Mouse (Mus musculus) thymus, adult 18-20 months (tissue): ENCODE measurements around the gene Preb.

ENCODE experiments used
- DNase-seq, 2 experiments: peaks; one replicate each; pipeline ENCODE4 v3.0.0; 2022; ENCODE audit warnings: mixed read lengths in 2 of 2

Gene Preb

DNA sequence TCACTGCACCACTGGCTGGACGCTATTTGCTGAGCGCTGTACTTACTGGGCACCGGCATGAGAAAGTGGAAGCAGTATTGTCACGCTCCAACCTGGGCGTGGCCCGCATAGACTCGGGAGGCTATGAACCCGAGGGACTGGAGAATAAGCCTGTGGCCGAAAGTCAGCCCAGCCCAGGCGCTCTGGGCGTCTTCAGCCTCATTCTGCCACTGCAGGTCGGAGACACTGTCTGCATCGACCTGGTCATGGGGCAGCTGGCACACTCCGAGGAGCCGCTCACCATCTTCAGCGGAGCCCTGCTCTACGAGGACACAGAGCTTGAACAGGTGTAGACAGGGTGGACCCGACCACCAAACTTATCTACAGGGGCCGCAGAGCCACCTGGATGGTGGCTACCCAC lies 39.5 kb downstream of the Preb start:
- DNase-seq: no peak

DNA sequence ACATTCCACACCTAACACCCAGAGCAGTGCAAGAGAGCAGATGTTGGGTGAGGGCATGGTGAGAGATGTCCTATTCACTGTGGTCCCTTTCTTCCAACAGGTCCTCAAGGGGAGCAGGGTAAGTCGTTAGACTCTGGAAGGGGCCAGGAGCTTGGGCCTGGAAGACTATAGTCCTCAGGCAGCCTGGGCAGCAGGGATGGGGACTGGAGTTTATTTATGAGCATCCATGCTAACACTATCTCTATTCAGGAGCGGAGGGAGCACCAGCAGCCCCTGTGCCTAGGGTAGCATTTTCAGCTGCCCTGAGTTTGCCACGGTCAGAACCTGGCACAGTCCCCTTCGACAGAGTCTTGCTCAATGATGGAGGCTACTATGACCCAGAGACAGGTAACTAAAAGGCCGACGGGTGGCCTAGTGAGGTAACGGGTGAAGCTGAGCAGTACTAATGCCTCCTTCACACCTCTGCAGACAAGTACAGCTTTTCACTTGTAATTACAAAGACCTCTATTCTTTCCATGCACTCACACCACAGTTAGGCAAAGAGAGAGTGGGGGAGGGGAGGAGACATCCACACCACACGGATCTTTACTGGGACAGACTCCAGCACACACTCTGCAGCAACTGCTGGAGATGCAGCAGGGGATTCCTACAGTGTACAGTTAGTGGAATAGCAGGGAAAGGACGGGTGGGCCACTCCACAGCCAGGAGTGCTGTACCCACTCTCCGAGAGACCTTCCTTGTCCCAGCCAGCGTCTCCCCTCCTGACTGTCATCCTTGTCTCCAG lies 40.1 kb downstream of the Preb start:
- no peak for DNase-seq

DNA sequence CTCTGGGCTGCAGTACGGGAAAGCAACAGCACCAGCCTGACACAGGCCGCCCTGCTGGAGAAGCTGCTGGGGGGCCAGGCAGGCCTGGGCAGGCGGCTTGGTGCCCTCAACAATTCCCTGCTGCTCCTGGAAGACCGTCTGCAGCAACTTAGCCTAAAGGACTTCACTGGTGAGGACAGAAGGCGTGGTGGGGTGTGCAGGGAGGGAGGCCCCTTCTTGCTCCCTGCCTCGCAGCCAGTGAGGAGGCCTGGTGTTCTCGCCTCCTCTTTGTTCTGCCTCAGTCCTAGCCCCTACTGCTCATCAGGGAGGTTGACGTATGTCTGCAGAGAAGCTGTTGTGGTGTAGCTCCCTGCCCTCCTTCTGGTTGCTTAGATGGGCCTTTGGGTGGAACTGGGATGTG lies 41.5 kb downstream of the Preb start:
- no peak for DNase-seq

DNA sequence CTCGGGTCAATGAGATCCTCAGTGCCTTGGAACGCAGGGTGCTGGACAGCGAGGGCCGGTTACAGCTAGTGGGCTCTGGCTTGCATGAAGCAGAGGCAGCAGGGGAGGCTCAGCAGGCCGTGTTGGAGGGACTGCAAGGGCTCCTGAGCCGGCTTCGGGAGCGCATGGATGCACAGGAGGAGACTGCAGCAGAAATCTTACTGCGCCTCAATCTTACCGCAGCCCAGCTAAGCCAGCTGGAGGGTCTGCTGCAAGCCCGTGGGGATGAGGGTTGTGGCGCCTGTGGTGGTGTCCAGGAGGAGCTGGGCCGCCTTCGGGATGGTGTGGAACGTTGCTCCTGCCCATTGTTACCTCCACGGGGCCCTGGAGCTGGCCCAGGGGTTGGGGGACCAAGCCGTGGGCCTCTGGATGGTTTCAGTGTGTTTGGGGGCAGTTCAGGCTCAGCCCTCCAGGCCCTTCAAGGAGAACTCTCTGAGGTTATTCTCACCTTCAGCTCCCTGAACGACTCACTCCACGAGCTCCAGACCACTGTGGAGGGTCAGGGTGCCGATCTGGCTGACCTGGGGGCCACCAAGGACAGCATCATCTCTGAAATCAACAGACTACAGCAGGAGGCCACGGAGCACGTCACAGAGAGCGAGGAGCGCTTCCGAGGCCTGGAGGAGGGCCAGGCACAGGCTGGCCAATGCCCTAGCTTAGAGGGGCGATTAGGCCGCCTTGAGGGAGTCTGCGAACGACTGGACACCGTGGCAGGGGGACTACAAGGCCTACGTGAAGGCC lies 42.1 kb downstream of the Preb start:
- DNase-seq: no peak

DNA sequence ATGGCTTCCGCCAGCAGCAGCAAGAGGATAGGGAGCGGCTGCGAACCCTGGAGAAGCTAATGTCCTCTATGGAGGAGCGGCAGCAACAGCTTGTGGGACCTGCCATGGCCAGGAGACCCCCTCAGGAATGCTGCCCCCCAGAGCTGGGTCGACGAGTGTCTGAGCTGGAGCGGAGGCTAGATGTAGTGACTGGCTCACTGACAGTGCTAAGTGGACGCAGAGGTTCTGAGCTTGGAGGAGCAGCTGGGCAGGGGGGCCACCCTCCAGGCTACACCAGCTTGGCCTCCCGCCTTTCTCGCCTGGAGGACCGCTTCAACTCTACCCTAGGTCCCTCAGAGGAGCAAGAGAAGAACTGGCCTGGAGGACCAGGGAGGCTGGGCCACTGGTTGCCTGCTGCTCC lies 42.8 kb downstream of the Preb start:
- no peak for DNase-seq

DNA sequence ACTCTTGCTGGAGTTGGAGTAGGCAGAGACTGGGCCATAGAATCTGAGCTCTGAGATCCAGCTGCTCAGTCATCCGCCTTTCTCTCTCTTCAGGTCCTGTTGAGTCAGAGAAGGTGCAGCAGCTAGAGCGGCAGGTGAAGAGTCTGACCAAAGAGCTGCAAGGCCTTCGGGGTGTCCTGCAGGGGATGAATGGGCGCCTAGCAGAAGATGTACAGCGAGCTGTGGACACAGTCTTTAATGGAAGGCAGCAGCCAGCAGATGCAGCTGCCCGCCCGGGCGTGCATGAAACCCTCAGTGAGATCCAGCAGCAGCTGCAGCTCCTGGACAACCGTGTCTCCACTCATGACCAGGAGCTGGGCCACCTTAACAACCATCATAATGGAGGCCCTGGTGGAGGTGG lies 43.3 kb downstream of the Preb start:
- DNase-seq: no peak

DNA sequence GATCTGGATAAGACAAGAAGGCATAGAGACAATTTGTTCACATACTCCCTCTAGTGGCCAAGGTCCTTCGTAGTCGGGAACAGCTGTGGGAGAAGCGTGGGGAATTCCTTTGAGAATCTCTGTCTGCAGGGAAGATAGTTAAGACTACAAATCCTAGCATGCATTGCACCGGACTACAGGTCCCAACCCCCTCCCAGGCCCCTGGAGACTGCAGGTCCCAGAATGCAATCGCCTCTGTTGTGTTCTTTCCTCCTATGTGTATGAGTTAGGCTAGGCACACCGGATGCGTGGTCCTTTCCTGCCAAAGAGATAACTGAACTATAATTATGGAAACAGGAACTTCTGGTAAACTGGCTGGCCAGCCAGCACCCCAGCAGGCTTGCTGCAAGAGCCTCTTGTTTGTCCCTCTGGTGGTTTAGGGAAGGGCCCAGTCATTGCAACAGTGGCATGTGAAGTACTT lies 44.2 kb downstream of the Preb start:
- peak; percentile 65 to 78 for DNase-seq

DNA sequence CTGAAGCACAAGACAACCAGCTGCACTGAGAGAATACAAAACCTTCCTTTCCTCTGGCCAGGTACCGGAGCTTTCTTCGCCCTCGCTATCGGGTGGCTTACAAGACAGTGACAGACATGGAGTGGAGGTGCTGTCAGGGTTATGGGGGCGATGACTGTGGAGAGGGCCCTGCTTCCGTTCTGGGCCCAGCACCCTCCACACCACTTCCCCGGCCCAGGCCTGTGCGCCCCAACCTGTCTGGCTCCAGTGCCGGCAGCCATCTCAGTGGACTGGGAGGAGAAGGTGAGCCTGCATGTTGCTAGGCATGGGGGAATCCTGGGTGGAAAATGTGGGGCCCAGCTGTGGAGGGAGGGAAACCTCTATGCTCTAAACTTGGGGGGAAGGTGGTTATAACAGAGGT lies 44.7 kb downstream of the Preb start:
- DNase-seq: peak; percentile 36 to 56

DNA sequence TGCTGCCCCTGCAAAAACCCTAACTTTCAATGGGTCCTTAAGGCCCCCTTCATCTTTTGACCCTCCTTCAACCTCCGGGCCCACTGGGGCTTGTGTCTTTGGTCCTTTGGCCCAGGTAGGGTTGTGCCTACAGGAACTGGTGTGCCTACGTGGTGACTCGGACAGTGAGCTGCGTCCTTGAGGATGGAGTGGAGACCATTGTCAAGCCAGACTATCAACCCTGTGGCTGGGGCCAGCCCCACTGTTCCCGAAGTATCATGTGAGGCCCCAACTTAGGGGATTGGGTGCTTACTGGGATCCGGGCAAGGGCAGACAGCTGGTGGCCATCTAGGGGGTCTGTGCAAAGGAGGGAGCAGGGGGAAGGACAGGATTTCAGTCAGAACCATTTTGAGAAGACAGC lies 45.3 kb downstream of the Preb start:
- no peak for DNase-seq

DNA sequence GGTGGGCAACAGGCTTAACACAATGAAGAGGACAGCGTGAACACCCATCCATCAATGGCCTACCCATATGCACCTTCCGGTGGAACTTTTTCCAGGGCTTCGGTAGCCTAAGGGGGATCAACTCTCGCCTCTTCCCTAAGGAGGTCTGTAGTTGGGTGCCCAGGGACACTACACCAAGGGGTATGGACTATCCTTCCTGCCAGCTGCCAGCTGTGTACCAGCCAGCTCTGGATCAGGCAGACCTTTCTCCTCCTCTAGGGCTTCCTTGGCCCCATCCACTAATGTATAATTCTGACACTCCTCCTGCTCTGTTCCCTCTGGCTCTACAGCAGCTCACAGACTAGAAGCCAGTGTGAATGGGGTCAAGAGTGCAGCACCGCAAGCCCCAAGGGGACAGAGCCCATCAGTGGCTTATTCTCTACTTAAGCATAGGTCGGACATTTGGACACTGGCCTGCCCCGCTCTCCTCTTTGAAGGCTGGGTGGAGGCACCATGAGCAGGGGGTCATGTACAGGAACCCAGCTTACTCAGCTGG lies 46.0 kb downstream of the Preb start:
- no peak for DNase-seq

DNA sequence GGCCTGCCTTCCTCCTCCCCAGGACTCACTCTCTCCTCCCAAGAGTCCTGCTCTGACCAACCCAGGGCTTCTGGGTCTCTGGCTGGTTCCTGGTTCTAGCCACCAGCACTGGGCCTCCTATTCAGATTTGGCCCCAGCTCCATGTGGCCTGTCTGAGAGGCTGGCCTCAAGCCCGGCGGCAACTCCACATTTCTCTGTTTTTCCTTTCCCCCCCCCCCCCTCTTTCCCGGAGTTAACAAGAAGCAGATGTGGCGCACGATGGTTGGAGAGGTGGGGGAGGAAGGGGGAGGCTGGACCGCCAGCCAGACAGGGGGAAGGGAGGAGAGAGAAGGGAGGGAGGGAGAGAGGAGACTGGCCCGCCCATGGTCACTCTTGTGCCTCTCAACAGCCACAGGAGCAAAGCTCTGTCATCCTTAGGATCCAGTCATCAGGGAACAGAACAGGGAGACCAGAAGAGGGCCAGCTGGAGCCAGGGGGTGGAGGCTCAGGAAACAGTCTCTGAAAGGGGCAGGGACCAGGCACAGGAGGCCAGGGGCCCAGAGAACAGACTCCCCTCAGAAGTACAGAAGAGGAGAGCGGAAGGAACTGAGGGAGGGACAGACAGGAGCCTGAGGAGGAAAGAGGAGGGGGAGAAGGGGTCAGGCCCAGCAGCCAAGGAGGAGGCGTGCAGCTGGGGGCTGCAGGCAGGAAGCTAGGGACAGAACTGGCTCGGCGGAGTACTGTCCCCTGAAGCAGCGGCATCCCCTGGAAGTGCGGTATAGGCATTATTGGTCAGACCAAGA lies 46.9 kb downstream of the Preb start, which contains the start of gene Emilin1:
Emilin1 (plus strand) TSS at position 343 of the 782 bp plus-strand sequence.
- DNase-seq: peak; percentile 33 to 47

DNA sequence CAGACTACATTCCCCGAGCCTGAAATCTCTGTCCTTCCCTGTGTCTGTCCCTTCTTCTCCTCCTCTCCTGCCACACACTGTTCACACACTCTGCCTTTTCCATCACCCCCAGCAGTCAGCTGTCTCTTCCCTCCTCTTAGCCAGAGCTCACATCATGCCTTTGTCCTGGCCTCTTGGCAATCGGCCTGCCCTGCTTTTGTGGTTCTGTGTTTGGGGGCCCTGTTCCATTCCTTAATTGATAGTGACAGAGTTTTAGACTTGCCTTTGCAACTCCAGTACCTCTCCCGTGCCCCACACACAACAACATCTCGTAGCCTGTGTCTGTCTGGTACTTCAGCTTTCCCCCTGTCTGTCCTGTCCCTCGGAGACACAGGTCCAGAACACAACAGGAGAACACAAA lies 48.0 kb downstream of the Preb start:
- no peak for DNase-seq

DNA sequence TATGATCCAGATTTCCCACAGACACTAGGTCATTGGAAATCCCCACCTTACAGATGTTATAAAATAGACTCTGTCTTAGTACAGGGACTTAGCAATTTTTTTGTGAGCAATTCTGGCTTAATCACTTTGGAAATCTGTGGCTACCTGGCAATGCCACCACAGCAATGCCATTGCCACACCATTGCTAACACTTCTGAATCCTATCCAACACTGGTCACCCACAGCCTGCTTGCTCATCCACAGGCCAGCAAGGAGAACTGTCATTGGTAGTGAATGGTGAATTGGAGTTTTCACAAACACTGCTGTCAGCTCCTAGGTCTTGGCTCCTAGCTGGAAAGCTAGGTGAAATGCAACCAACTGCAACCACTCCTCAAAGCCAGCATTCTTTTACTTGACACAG lies 49.7 kb downstream of the Preb start:
- no peak for DNase-seq

DNA sequence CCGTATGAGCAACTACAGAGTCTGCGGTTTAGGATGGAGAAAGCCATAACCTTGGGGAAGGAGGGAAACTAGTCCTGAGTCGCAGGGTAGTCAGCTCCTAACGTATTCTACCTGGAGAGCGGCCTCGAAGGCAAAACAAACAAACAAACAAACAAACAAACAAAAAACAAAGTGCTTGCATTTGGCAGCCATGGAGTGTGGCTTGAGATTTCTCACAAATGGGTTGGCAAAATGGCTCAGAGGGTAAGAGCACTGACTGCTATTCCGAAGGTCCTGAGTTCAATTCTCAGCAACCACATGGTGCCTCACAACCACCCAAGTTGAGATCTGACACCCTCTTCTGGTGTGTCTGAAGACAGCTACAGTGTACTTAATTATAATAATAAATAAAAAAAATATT lies 50.3 kb downstream of the Preb start:
- DNase-seq: no peak

DNA sequence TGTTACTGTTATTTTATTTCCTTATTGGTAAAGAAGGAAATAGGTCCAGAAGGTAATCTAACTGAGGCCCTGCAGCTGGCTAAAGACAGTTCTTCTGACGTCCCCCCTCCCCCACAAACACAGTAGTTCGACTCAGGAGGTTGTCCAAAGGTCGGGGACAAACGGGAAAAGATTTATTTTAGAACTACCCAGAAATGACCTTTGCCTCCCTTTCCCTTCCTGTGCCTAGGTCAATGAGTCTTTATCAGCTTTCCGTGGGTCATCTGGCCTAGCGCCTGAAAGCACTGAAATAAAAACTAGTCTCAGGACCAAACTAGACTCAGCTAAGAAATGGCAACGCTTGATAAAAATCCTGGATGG lies 50.9 kb downstream of the Preb start:
- no peak for DNase-seq

DNA sequence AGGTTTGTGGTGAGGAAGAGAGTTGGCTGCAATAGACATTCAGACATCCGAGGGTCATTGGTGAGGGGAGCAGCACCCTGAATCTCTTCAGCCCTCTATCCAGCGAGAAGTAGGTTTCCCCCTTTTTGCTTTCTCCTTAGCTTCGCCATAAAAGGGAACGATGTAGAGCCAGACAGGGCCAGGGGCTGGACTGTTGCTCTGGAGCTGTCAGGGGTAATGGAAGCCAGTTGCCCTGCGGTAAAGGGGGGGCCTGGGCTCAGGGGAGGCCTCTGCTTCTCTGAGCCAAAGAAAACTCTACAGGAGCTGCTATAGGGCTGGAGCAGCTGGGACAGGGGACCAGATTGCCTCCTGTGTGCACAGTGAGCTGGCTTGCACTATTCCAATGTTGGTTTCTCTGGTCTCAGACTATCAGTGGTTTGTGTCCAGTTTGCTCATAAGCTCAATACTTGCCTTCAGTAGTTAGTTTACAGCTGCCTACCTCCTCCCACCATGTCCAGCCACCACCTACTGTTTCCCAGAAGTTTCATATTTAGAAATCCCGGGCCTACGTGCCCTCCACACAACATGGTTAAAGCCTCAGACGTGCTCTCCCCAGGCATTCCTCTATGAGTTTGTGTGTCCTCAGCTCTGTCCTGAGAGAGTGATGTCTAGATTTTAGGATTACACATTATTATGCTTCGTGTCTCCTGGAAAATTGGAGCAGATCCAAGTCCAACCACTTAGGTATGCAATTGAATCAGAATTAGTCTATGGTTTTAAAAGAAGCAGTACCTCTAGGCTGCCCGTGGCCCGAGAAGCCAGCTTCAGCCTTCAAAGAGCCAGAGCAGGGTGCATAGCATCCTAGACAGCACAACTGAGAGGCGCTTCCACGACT lies 51.5 kb downstream of the Preb start:
- no peak for DNase-seq

DNA sequence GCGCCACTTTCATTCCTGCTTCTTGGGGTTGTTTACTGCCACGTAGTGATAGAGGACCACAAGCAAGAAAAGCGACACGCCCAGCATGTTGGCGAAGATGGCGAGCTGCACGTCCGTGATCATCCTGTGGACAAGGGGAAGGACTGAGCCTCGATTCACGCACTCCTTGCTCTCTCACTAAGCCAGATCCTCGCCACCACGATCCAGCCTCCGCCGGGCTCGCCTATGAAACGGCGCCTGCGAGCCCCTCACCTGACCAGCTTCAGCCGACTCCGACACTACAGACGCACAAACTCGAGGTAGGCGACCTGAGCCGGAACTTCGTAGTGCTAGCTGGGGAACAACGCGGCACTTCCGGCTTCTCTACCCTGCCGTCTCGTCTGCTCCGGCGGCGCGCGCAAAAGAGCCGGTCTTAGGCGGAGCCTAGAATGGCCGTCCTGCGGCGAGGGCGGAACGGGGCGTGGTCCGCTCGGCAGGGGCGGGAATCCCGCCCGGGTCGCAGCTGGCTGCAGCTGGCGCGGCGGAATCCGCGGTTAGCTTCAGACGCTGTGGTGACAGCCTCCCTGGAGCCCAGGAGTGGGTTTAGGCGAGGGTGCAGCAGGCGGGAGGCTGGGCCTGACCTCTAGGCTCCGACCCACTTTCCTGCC lies 52.6 kb downstream of the Preb start, which contains the start of gene Ost4:
Ost4 (minus strand) TSS at position 376 of the 647 bp plus-strand sequence.
- DNase-seq: peak; percentile 96 to 97

DNA sequence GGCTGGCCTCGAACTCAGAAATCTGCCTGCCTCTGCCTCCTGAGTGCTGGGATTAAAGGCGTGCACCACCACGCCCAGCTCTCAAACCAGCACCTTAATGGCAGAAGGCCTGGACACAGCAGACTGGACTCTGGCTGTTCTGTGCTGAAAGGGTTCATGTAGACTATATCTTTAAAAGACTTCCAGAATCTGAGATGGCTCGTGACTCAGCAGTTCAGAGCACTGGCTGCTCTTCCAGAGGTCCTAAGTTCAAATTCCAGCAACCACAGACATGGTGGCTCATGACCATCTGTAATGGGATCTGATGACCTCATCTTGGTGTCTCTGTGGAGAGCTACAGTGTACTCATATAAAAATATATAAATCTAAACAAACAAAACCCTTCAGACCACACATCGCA lies 58.3 kb downstream of the Preb start:
- DNase-seq: no peak
